Mouse (Mus musculus): Measurements from ENCODE around the gene Zfp672.

Zfp672 gene

GRCm38 (mm10) chr11:58282518-58282917, 47.6 kb downstream of the Zfp672 start:
- DNase-seq (ENCODE audit: low spot score): no peak

GRCm38 (mm10) chr11:58281970-58282496, 48.1 kb downstream of the Zfp672 start:
- DNase-seq (ENCODE audit: low spot score): no peak

GRCm38 (mm10) chr11:58275756-58276155, 54.4 kb downstream of the Zfp672 start:
- no peak for DNase-seq (ENCODE audit: low spot score)

GRCm38 (mm10) chr11:58274572-58274971, 55.6 kb downstream of the Zfp672 start, which contains the start of gene 4930438A08Rik:
Gene 4930438A08Rik (plus strand): TSS chr11:58274799.
- no peak for DNase-seq (ENCODE audit: low spot score)

- DNase-seq (ENCODE audit: low spot score): no peak
Observed at GRCm38 (mm10) chr11:58268285-58268684, 61.9 kb downstream of the Zfp672 start.
